In the genomic region with DNA sequence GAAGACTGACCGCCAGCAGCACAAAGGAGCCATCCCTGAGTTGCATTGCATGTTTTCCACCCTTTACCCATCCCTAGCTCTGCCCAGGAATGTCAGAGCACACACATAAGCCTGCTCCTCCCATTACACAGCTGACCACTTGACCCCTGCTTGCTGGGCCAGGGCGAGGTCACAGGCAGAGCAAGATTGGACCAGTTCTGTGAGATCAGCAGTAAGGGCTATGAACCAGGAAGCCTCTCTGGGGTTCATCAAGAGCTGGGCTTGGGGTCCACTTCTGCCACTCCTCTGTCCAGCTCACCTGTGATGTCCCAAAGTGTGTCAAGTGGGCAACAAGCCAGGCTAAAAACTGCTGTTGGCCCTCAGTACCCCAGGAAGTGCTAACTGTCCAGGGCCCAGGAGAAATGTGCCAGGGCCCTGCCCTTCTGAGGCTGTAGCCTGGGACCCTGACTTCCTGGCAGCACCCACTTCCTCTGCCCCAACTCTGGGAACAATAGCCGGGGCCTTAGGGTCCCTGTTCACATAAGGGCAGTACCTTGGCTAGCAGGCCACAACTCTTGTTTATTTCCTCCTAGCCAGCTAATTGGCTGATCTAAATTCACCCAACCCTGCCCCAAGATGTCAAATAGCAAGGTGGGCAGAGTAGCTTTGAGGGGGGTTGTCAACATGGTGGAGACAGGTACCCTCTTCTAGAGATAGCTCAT, we compare ENCODE assay signal across 10 mouse cellular contexts. TPM values are rescaled to one million over a fixed set of nuclear protein-coding genes. Genes with fewer than 3 reads are reported as not detected.
DNase-seq lines count a peak whose midpoint lies in the region; ATAC-seq and TF ChIP-seq lines count a peak whose summit lies in the region.
"Had no signal": no experiment of that assay in that cellular context is flagged by ENCODE, and none has a peak within 500 bp of the region (broad histone marks: within the 10 kb centered on the region; RNA-seq: fewer than 3 reads in every experiment).

No protein-coding gene starts in this region.

- H3K27ac ChIP-seq in heart, adult 2 months: peak overlapping the region; percentile 54
- peak overlapping the region; percentile 93 for H3K27ac ChIP-seq in intestine, embryonic 15.5 days
- H3K27ac ChIP-seq in liver, embryonic 14.5 days: no peak overlapping the region

- intact Hi-C loops in heart, adult 2 months (cut with DNase I): no loop called here
- intact Hi-C loops in heart, postnatal 25 days (cut with DNase I): no loop called here

- H3K36me3 ChIP-seq in heart, adult 2 months (ENCODE audit: control insufficient read depth, insufficient read depth, low read length): no peaks in the 10 kb centered on the region
- H3K36me3 ChIP-seq in intestine, embryonic 15.5 days: peaks cover 8% of the 10 kb centered on the region; the same call in 1 of the 2 replicates
- H3K36me3 ChIP-seq in liver, embryonic 14.5 days (replicated peaks; ENCODE audit: control insufficient read depth, insufficient read depth, low read depth): no peaks in the 10 kb centered on the region; the same call in 1 of the 2 replicates

- no peaks in the 10 kb centered on the region for H3K27me3 ChIP-seq in heart, adult 2 months (ENCODE audit: control insufficient read depth, insufficient read depth, low read length)
- no peaks in the 10 kb centered on the region for H3K27me3 ChIP-seq in intestine, embryonic 15.5 days (replicated peaks)
- no peaks in the 10 kb centered on the region for H3K27me3 ChIP-seq in liver, embryonic 14.5 days (ENCODE audit: control insufficient read depth, insufficient read depth, low read length)

- TF ChIP-seq EP300 in heart, adult 2 months (IDR thresholded peaks at IDR 0.05; ENCODE audit: insufficient read depth, low read depth, low read length): no peak
- TF ChIP-seq EP300 in liver, embryonic 14.5 days (IDR thresholded peaks at IDR 0.05; ENCODE audit: low read depth): no peak

- 57% methylated on average over 3 of the region's 3 CpGs for WGBS in heart, adult 2 months
- WGBS in intestine, embryonic 15.5 days: 62% methylated on average over 3 of the region's 3 CpGs
- 57% methylated on average over 3 of the region's 3 CpGs for WGBS in liver, embryonic 14.5 days (ENCODE audit: insufficient replicate concordance)

- no peak for DNase-seq in heart, adult 2 months
- no peak for DNase-seq in heart, postnatal 25 days (ENCODE audit: low spot score)
- peak; percentile 16 for DNase-seq in 3T3-L1 (ENCODE audit: low read depth, low spot score)
- DNase-seq in liver, embryonic 14.5 days (ENCODE audit: low read depth in 3 of 3, low spot score in 3 of 3): no peak
- no peak for DNase-seq in natural killer cell, adult 2 months (ENCODE audit: low spot score in 2 of 2)
- DNase-seq in adrenal gland, postnatal 25 days: no peak
- no peak for DNase-seq in adrenal gland, postnatal 4 days (ENCODE audit: low spot score in 2 of 2)

- no peaks in the 10 kb centered on the region for H3K9me3 ChIP-seq in intestine, embryonic 15.5 days
- H3K9me3 ChIP-seq in liver, embryonic 14.5 days (ENCODE audit: control insufficient read depth, low read length): no peaks in the 10 kb centered on the region
- H3K9me3 ChIP-seq: limb, embryonic 12.5 days had no signal

- H3K9ac ChIP-seq in heart, adult 2 months (ENCODE audit: low read depth, low read length): no peak overlapping the region
- no peak overlapping the region for H3K9ac ChIP-seq in intestine, embryonic 15.5 days
- no peak overlapping the region for H3K9ac ChIP-seq in liver, embryonic 14.5 days (replicated peaks)

- TF ChIP-seq POLR2A in heart, adult 2 months (IDR thresholded peaks at IDR 0.05; ENCODE audit: insufficient read depth, low read depth, low read length): no peak

- peak overlapping the region; percentile 55 for H3K4me2 ChIP-seq in intestine, embryonic 15.5 days (replicated peaks)
- H3K4me2 ChIP-seq in liver, embryonic 14.5 days (ENCODE audit: low read depth): peak overlapping the region; percentile 64; the same call in 1 of the 2 replicates

- ATAC-seq in intestine, embryonic 15.5 days: no peak
- no peak for ATAC-seq in liver, embryonic 14.5 days (ENCODE audit: insufficient read depth)

- H3K4me3 ChIP-seq in heart, adult 2 months: no peak overlapping the region
- no peak overlapping the region; the same call in 1 of the 2 replicates for H3K4me3 ChIP-seq in intestine, embryonic 15.5 days (replicated peaks)
- no peak overlapping the region for H3K4me3 ChIP-seq in liver, embryonic 14.5 days (ENCODE audit: insufficient read depth in 1 of 2, low read depth in 2 of 2, low read length in 2 of 2)

- no peak for TF ChIP-seq CTCF in heart, adult 2 months (IDR thresholded peaks at IDR 0.05)
- TF ChIP-seq CTCF in liver, embryonic 14.5 days (IDR thresholded peaks at IDR 0.05; ENCODE audit: low read depth): no peak

- peaks cover 5% of the 10 kb centered on the region for H3K4me1 ChIP-seq in heart, adult 2 months (ENCODE audit: control insufficient read depth, insufficient read depth, low read length)
- peaks cover 20% of the 10 kb centered on the region; the same call in 1 of the 2 replicates for H3K4me1 ChIP-seq in intestine, embryonic 15.5 days (replicated peaks)
- peaks cover 7 to 8% of the 10 kb centered on the region in 2 experiments; a peak in 3 of 4 replicates for H3K4me1 ChIP-seq in liver, embryonic 14.5 days (replicated peaks; ENCODE audit: control insufficient read depth in 2 of 2, insufficient read depth in 2 of 2, low read length in 1 of 2)

- H3K79me2 ChIP-seq in heart, adult 2 months (replicated peaks; ENCODE audit: control insufficient read depth, insufficient read depth, low read length): no peaks in the 10 kb centered on the region

RNA-seq across cellular contexts. Expression of a gene that starts 0.8 kb away (rescaled TPM):
- total RNA-seq in heart, adult 2 months (2021): 1 to 10 TPM; 3.8 to 4.3 TPM
- 5.8 and 8.9 TPM in 2 replicates for polyA plus RNA-seq in heart, adult 2 months (2012; rRNA removed)
- total RNA-seq in heart, postnatal 25 days (2021): 1 to 10 TPM; 3.2 to 4.3 TPM
- polyA plus RNA-seq in intestine, embryonic 15.5 days (2015; fragmentation: Nextera tagmentation; extraction: Ambion mirVana): 117 and 133 TPM in 2 replicates
- polyA plus RNA-seq in liver, embryonic 14.5 days (2012; rRNA removed): 7.9 and 8.3 TPM in 2 replicates
- 6.6 and 7.7 TPM in 2 replicates for polyA plus RNA-seq in liver, embryonic 14.5 days (2014; fragmentation: Nextera tagmentation; extraction: Ambion mirVana)
- 1.6 and 2.6 TPM in 2 replicates for total RNA-seq in adrenal gland, postnatal 25 days (2021)
- 10 to 100 TPM in 1 of 2 experiments, 1 to 10 TPM in 1; 3.1 to 15.7 TPM for total RNA-seq in adrenal gland, postnatal 4 days (2021)
- total RNA-seq: monocyte, adult 5-6 weeks had no signal

RNA-seq across cellular contexts. Expression of a gene that starts 10.3 kb away (rescaled TPM):
- total RNA-seq in heart, adult 2 months (2021): 10 to 100 TPM; 13.5 to 14.9 TPM
- polyA plus RNA-seq in heart, adult 2 months (2012; rRNA removed): 28.9 and 34.5 TPM in 2 replicates
- total RNA-seq in heart, postnatal 25 days (2021): 10 to 100 TPM; 13.5 to 13.9 TPM
- 35.1 and 35.6 TPM in 2 replicates for polyA plus RNA-seq in intestine, embryonic 15.5 days (2015; fragmentation: Nextera tagmentation; extraction: Ambion mirVana)
- polyA plus RNA-seq in liver, embryonic 14.5 days (2012; rRNA removed): 10.7 and 13.6 TPM in 2 replicates
- 11.3 and 13.0 TPM in 2 replicates for polyA plus RNA-seq in liver, embryonic 14.5 days (2014; fragmentation: Nextera tagmentation; extraction: Ambion mirVana)
- 34.1 and 43.2 TPM in 2 replicates for total RNA-seq in adrenal gland, postnatal 25 days (2021)
- 10 to 100 TPM; 34.8 to 36.6 TPM for total RNA-seq in adrenal gland, postnatal 4 days (2021)

RNA-seq across cellular contexts. Expression of a gene that starts 10.4 kb away (rescaled TPM):
- total RNA-seq in heart, adult 2 months (2021): 10 to 100 TPM; 10.8 to 13.5 TPM
- polyA plus RNA-seq in heart, adult 2 months (2012; rRNA removed): 9.7 and 9.8 TPM in 2 replicates
- total RNA-seq in heart, postnatal 25 days (2021): 10 to 100 TPM; 16.4 to 17.1 TPM
- polyA plus RNA-seq in intestine, embryonic 15.5 days (2015; fragmentation: Nextera tagmentation; extraction: Ambion mirVana): 63.1 and 63.5 TPM in 2 replicates
- polyA plus RNA-seq in liver, embryonic 14.5 days (2012; rRNA removed): 6.9 and 7.8 TPM in 2 replicates
- 11.1 and 13.6 TPM in 2 replicates for polyA plus RNA-seq in liver, embryonic 14.5 days (2014; fragmentation: Nextera tagmentation; extraction: Ambion mirVana)
- 33.8 and 45.4 TPM in 2 replicates for total RNA-seq in adrenal gland, postnatal 25 days (2021)
- 10 to 100 TPM; 74.1 to 78.8 TPM for total RNA-seq in adrenal gland, postnatal 4 days (2021)

RNA-seq across cellular contexts. Expression of a gene that starts 46.1 kb away (rescaled TPM):
- total RNA-seq in heart, adult 2 months (2021): not detected
- polyA plus RNA-seq in heart, adult 2 months (2012; rRNA removed): 0.04 TPM in 1 of 2 replicates, not detected in the other
- not detected for total RNA-seq in heart, postnatal 25 days (2021)
- 0.35 and 0.40 TPM in 2 replicates for polyA plus RNA-seq in intestine, embryonic 15.5 days (2015; fragmentation: Nextera tagmentation; extraction: Ambion mirVana)
- polyA plus RNA-seq in liver, embryonic 14.5 days (2012; rRNA removed): not detected in 2 replicates
- polyA plus RNA-seq in liver, embryonic 14.5 days (2014; fragmentation: Nextera tagmentation; extraction: Ambion mirVana): not detected in 2 replicates
- not detected in 2 replicates for total RNA-seq in adrenal gland, postnatal 25 days (2021)
- under 1 TPM; 0.34 to 0.36 TPM for total RNA-seq in adrenal gland, postnatal 4 days (2021)
- total RNA-seq: monocyte, adult 5-6 weeks had no signal

RNA-seq across cellular contexts. Expression of a gene that starts 54.1 kb away (rescaled TPM):
- 100 to 1,000 TPM; 110 to 116 TPM for total RNA-seq in heart, adult 2 months (2021)
- 132 and 135 TPM in 2 replicates for polyA plus RNA-seq in heart, adult 2 months (2012; rRNA removed)
- 100 to 1,000 TPM; 124 to 126 TPM for total RNA-seq in heart, postnatal 25 days (2021)
- 458 and 460 TPM in 2 replicates for polyA plus RNA-seq in intestine, embryonic 15.5 days (2015; fragmentation: Nextera tagmentation; extraction: Ambion mirVana)
- 212 and 266 TPM in 2 replicates for polyA plus RNA-seq in liver, embryonic 14.5 days (2012; rRNA removed)
- 427 and 428 TPM in 2 replicates for polyA plus RNA-seq in liver, embryonic 14.5 days (2014; fragmentation: Nextera tagmentation; extraction: Ambion mirVana)
- total RNA-seq in adrenal gland, postnatal 25 days (2021): 629 and 681 TPM in 2 replicates
- total RNA-seq in adrenal gland, postnatal 4 days (2021): 100 to 1,000 TPM; 251 to 277 TPM
